Mouse (Mus musculus): Measurements from ENCODE around the gene Akap13. TPM values are rescaled to one million over a fixed set of nuclear protein-coding genes. Genes with fewer than 3 reads are reported as not detected.

Gene Akap13
- polyA plus RNA-seq, 1 experiment from 2014 or later, result 24.3 TPM

GRCm38 (mm10) chr7:75729652-75730051 lies 274.3 kb downstream of the Akap13 start:
- Histone ChIP-seq H3K27ac (no peak overlapping the region), H3K4me3 (replicated peaks; ENCODE audit: low read depth, low read length) (no peak overlapping the region), H3K36me3 (ENCODE audit: insufficient read depth, low read length) (peaks cover 46% of the 10 kb centered on the region), H3K4me2 (ENCODE audit: low read length) (no peak overlapping the region), H3K9ac (ENCODE audit: low read depth, low read length) (no peak overlapping the region), H3K4me1 (replicated peaks; ENCODE audit: insufficient read depth, low read length) (no peaks in the 10 kb centered on the region), H3K27me3 (ENCODE audit: insufficient read depth, low read length) (no peaks in the 10 kb centered on the region), H3K9me3 (replicated peaks; ENCODE audit: low read length) (no peaks in the 10 kb centered on the region)
- no peak for DNase-seq (ENCODE audit: low spot score)
- no peak for ATAC-seq (replicated peaks; ENCODE audit: low FRiP score, low read depth)
- 93% methylated on average over 7 of the region's 7 CpGs for WGBS
- TF ChIP-seq CTCF (IDR thresholded peaks at IDR 0.05; ENCODE audit: low read depth), result no peak

GRCm38 (mm10) chr7:75730216-75730615 lies 274.9 kb downstream of the Akap13 start:
- 79% methylated on average over 12 of the region's 12 CpGs for WGBS
- Histone ChIP-seq H3K9ac (ENCODE audit: low read depth, low read length) (no peak overlapping the region), H3K4me3 (replicated peaks; ENCODE audit: low read depth, low read length) (no peak overlapping the region), H3K27ac (no peak overlapping the region), H3K4me1 (replicated peaks; ENCODE audit: insufficient read depth, low read length) (no peaks in the 10 kb centered on the region), H3K4me2 (ENCODE audit: low read length) (no peak overlapping the region), H3K27me3 (ENCODE audit: insufficient read depth, low read length) (no peaks in the 10 kb centered on the region), H3K9me3 (replicated peaks; ENCODE audit: low read length) (no peaks in the 10 kb centered on the region), H3K36me3 (ENCODE audit: insufficient read depth, low read length) (peaks cover 42% of the 10 kb centered on the region)
- ATAC-seq (replicated peaks; ENCODE audit: low FRiP score, low read depth) (no peak), DNase-seq (ENCODE audit: low spot score) (no peak)
- no peak for TF ChIP-seq CTCF (IDR thresholded peaks at IDR 0.05; ENCODE audit: low read depth)

GRCm38 (mm10) chr7:75731951-75732350 lies 276.6 kb downstream of the Akap13 start:
- Histone ChIP-seq H3K36me3 (ENCODE audit: insufficient read depth, low read length) (peaks cover 35% of the 10 kb centered on the region; the same call in 1 of the 2 replicates), H3K9me3 (replicated peaks; ENCODE audit: low read length) (no peaks in the 10 kb centered on the region), H3K4me1 (replicated peaks; ENCODE audit: insufficient read depth, low read length) (no peaks in the 10 kb centered on the region), H3K4me3 (replicated peaks; ENCODE audit: low read depth, low read length) (no peak overlapping the region), H3K27ac (0 out of 2 replicates have a peak overlapping the region, but pooled peaks have one; percentile 14), H3K27me3 (ENCODE audit: insufficient read depth, low read length) (no peaks in the 10 kb centered on the region), H3K9ac (ENCODE audit: low read depth, low read length) (no peak overlapping the region), H3K4me2 (ENCODE audit: low read length) (no peak overlapping the region)
- ATAC-seq (replicated peaks; ENCODE audit: low FRiP score, low read depth) (no peak), DNase-seq (ENCODE audit: low spot score) (peak; percentile 55)
- TF ChIP-seq CTCF (IDR thresholded peaks at IDR 0.05; ENCODE audit: low read depth), result no peak
- WGBS, result 57% methylated on average over 2 of the region's 2 CpGs

- Histone ChIP-seq H3K9me3 (replicated peaks; ENCODE audit: low read length) (no peaks in the 10 kb centered on the region), H3K4me2 (ENCODE audit: low read length) (no peak overlapping the region), H3K9ac (ENCODE audit: low read depth, low read length) (no peak overlapping the region), H3K36me3 (ENCODE audit: insufficient read depth, low read length) (peaks cover 42% of the 10 kb centered on the region; the same call in 1 of the 2 replicates), H3K27ac (no peak overlapping the region), H3K4me1 (replicated peaks; ENCODE audit: insufficient read depth, low read length) (no peaks in the 10 kb centered on the region), H3K27me3 (ENCODE audit: insufficient read depth, low read length) (no peaks in the 10 kb centered on the region), H3K4me3 (replicated peaks; ENCODE audit: low read depth, low read length) (no peak overlapping the region)
- 92% methylated on average over 2 of the region's 2 CpGs for WGBS
- no peak for TF ChIP-seq CTCF (IDR thresholded peaks at IDR 0.05; ENCODE audit: low read depth)
- ATAC-seq (replicated peaks; ENCODE audit: low FRiP score, low read depth) (no peak), DNase-seq (ENCODE audit: low spot score) (no peak)
Measured at GRCm38 (mm10) chr7:75733166-75733565, 277.8 kb downstream of the Akap13 start.

- peak; percentile 89 for DNase-seq (ENCODE audit: low spot score)
- Histone ChIP-seq H3K4me2 (ENCODE audit: low read length) (no peak overlapping the region), H3K4me1 (replicated peaks; ENCODE audit: insufficient read depth, low read length) (no peaks in the 10 kb centered on the region), H3K9me3 (replicated peaks; ENCODE audit: low read length) (no peaks in the 10 kb centered on the region), H3K27me3 (ENCODE audit: insufficient read depth, low read length) (no peaks in the 10 kb centered on the region), H3K27ac (no peak overlapping the region), H3K9ac (ENCODE audit: low read depth, low read length) (no peak overlapping the region), H3K4me3 (replicated peaks; ENCODE audit: low read depth, low read length) (no peak overlapping the region), H3K36me3 (ENCODE audit: insufficient read depth, low read length) (peaks cover 45% of the 10 kb centered on the region; the same call in 1 of the 2 replicates)
- 42% methylated on average over 10 of the region's 10 CpGs for WGBS
- peak; percentile 98 for TF ChIP-seq CTCF (IDR thresholded peaks at IDR 0.05; ENCODE audit: low read depth)
- ATAC-seq (replicated peaks; ENCODE audit: low FRiP score, low read depth), result peak; percentile 81
Measured at GRCm38 (mm10) chr7:75739075-75739725, 283.9 kb downstream of the Akap13 start.

GRCm38 (mm10) chr7:75744528-75744927 lies 289.2 kb downstream of the Akap13 start:
- Histone ChIP-seq H3K9me3 (replicated peaks; ENCODE audit: low read length) (no peaks in the 10 kb centered on the region), H3K4me3 (replicated peaks; ENCODE audit: low read depth, low read length) (no peak overlapping the region), H3K4me1 (replicated peaks; ENCODE audit: insufficient read depth, low read length) (no peaks in the 10 kb centered on the region), H3K36me3 (ENCODE audit: insufficient read depth, low read length) (peaks cover 62% of the 10 kb centered on the region), H3K27ac (no peak overlapping the region), H3K9ac (ENCODE audit: low read depth, low read length) (no peak overlapping the region), H3K27me3 (ENCODE audit: insufficient read depth, low read length) (no peaks in the 10 kb centered on the region), H3K4me2 (ENCODE audit: low read length) (no peak overlapping the region)
- no peak for TF ChIP-seq CTCF (IDR thresholded peaks at IDR 0.05; ENCODE audit: low read depth)
- no peak for DNase-seq (ENCODE audit: low spot score)
- ATAC-seq (replicated peaks; ENCODE audit: low FRiP score, low read depth), result no peak
- WGBS, result 73% methylated on average over 2 of the region's 2 CpGs
